Mouse (Mus musculus): Measurements from ENCODE around the gene Itpkb.

DNA sequence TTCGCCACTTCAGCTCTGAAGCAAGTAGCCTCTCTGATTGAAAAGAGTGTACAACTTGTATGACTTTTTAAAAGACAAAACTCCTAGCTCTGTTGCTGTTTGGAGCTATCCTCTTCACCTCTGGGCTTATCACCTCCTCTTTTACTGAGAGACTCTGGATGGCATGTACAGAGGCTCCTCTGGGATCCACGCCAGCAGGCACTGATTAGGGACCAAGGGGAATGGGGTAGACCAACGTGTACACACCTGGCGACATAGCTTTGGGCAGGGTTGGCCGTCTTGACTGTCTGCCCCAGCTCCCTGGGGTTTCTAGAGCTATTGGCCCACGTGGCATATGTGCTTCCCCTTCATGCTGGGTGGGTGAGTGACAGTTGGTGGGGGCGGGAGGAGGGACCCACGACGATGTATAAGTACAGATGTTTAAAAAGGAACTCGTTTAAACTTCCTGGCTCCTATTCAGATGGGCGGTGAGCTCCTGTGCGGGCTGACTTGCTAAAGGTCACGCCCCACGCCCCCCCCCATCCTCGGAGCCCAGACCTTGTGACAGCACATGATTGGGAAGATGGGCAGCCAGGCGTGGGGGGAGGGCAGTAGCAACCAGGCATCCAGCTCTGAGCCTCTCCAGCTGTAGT is 92.8 kb downstream of the Itpkb start:
- TF ChIP-seq ZC3H11A (IDR thresholded peaks at IDR 0.05; ENCODE audit: borderline replicate concordance, low read depth, low read length) (no peak), ZNF384 (IDR thresholded peaks at IDR 0.05; ENCODE audit: low read depth, low read length) (no peak), MAFK (IDR thresholded peaks at IDR 0.05; ENCODE audit: insufficient read depth, low read depth, low read length) (no peak), HCFC1 (IDR thresholded peaks at IDR 0.05; ENCODE audit: borderline replicate concordance, insufficient read depth, low read length) (no peak), CHD2 (IDR thresholded peaks at IDR 0.05; ENCODE audit: low read depth, low read length) (no peak)
